Mouse (Mus musculus) urinary bladder, postnatal 10 days (tissue): ENCODE measurements around the gene Cpne9.

Experiments used
- DNase-seq: peaks from one replicate; pipeline ENCODE4 v3.0.0; 2022; ENCODE audit warnings: low spot score

The Cpne9 gene

GRCm38 (mm10) chr6:113282101-113282802, at the start of gene Cpne9:
Gene Cpne9 (plus strand): TSS chr6:113282307.
- no peak for DNase-seq

- DNase-seq = no peak
Observed at GRCm38 (mm10) chr6:113235141-113235540, 47.0 kb upstream of the Cpne9 start.

GRCm38 (mm10) chr6:113237542-113238270, 44.4 kb upstream of the Cpne9 start, which contains the start of gene Mtmr14:
Gene Mtmr14 (plus strand): TSS chr6:113237843.
- DNase-seq = peak; percentile 93

- DNase-seq = no peak
Observed at GRCm38 (mm10) chr6:113238442-113238841, 43.7 kb upstream of the Cpne9 start.

GRCm38 (mm10) chr6:113242753-113243152, 39.4 kb upstream of the Cpne9 start:
- no peak for DNase-seq

- no peak for DNase-seq
Observed at GRCm38 (mm10) chr6:113245585-113245984, 36.5 kb upstream of the Cpne9 start.

GRCm38 (mm10) chr6:113250786-113251185, 31.3 kb upstream of the Cpne9 start:
- DNase-seq = no peak

- DNase-seq = no peak
Observed at GRCm38 (mm10) chr6:113251921-113252320, 30.2 kb upstream of the Cpne9 start.

- DNase-seq = no peak
Observed at GRCm38 (mm10) chr6:113254899-113255298, 27.2 kb upstream of the Cpne9 start.

- no peak for DNase-seq
Observed at GRCm38 (mm10) chr6:113261174-113261858, 20.8 kb upstream of the Cpne9 start.

GRCm38 (mm10) chr6:113263531-113263930, 18.6 kb upstream of the Cpne9 start:
- no peak for DNase-seq

GRCm38 (mm10) chr6:113264429-113264828, 17.7 kb upstream of the Cpne9 start:
- DNase-seq = no peak

- no peak for DNase-seq
Observed at GRCm38 (mm10) chr6:113266996-113267655, 15.0 kb upstream of the Cpne9 start.

GRCm38 (mm10) chr6:113267988-113268387, 14.1 kb upstream of the Cpne9 start:
- DNase-seq = no peak

- DNase-seq = no peak
Observed at GRCm38 (mm10) chr6:113272365-113272764, 9.7 kb upstream of the Cpne9 start.

- DNase-seq = no peak
Observed at GRCm38 (mm10) chr6:113276846-113277245, 5.3 kb upstream of the Cpne9 start.

GRCm38 (mm10) chr6:113281676-113282075, 431 bp upstream of the Cpne9 start:
- no peak for DNase-seq

- DNase-seq = no peak
Observed at GRCm38 (mm10) chr6:113282969-113283368, 862 bp downstream of the Cpne9 start.

- DNase-seq = no peak
Observed at GRCm38 (mm10) chr6:113283500-113283899, 1.4 kb downstream of the Cpne9 start.

GRCm38 (mm10) chr6:113284931-113285330, 2.8 kb downstream of the Cpne9 start:
- no peak for DNase-seq

GRCm38 (mm10) chr6:113286316-113286715, 4.2 kb downstream of the Cpne9 start:
- DNase-seq = no peak

- DNase-seq = no peak
Observed at GRCm38 (mm10) chr6:113287236-113287635, 5.1 kb downstream of the Cpne9 start.
